Mouse (Mus musculus) stomach, postnatal 0 days (tissue): Measurements from ENCODE around the gene Smim14.

Experiments used
- CTCF ChIP-seq: IDR thresholded peaks from 2 replicates; pipeline ENCODE4 v1.5.1; 2016; ENCODE audit warnings: antibody characterized with exemption, low read depth, mild to moderate bottlenecking, moderate library complexity
- EP300 ChIP-seq: optimal IDR thresholded peaks from 2 replicates; pipeline ENCODE3; 2016; ENCODE audit warnings: antibody characterized with exemption

- TF ChIP-seq CTCF = peak; percentile 35
- no peak for TF ChIP-seq EP300
Observed at GRCm38 (mm10) chr5:65536751-65537419, at the start of gene Smim14, which contains the start of gene Ube2k.
